Mouse (Mus musculus): ENCODE measurements at regions not wholly inside any gene's neighbourhood (a gene's known extent, or its start where the extent isn't known, plus 50 kb on each side); places are given as distances from the start of the nearest gene placed in this dataset.

DNA sequence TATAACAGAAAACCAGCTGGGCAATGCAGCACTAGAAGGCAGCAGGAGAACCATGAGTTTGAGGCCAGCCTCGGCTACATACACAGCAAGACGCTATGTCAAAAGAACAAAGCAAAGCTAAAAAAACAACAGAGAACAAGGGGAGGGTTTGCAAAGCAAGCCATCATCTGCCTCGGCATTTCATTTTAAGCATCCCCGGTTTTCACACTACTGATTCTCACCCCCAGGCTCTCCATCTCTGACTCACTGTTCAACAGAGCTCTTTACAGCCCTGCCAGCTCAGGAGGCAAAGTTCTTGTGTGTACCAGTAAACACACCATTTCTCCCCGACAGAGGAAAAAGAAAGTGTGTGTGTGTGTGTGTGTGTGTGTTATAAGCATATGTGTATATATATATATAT lies 571.6 kb upstream of the Gm10131 start:
- TF ChIP-seq CTCF (IDR thresholded peaks at IDR 0.05; ENCODE audit: extremely low read depth, insufficient read depth, low read length), result no peak
- no peak for TF ChIP-seq POLR2A (IDR thresholded peaks at IDR 0.05; ENCODE audit: extremely low read depth, insufficient read depth, low read length)

All from cortical plate, adult 2 months (tissue).